Mouse (Mus musculus) spleen, adult 2 months (tissue): ENCODE results near the gene Ldb3. TPM values are rescaled to one million over a fixed set of nuclear protein-coding genes. Genes with fewer than 3 reads are reported as not detected.

Experiments used
- DNase-seq, 2 experiments: peaks; one replicate each; pipeline versions ENCODE4 v3.0.0 to v3.0.0-alpha.2; 2012 to 2021; ENCODE audit warnings: low spot score in 2 of 2, low read depth in 1 of 2
- H3K27ac ChIP-seq: fragments of 200-500 bp; 2 replicates; pipeline ENCODE4 v1.5.1; 2012; ENCODE audit warnings: low read length, inconsistent platforms; ENCODE audit not compliant: insufficient read depth
- H3K27me3 ChIP-seq: fragments of 200-500 bp; 2 replicates; pipeline ENCODE4 v1.6.1; 2012; ENCODE audit warnings: mild to moderate bottlenecking, moderate library complexity, low read length, inconsistent platforms; ENCODE audit not compliant: control insufficient read depth, insufficient read depth
- H3K36me3 ChIP-seq: fragments of 200-500 bp; 2 replicates; pipeline ENCODE4 v1.6.1; 2012; ENCODE audit warnings: mild to moderate bottlenecking, low read length, inconsistent platforms; ENCODE audit not compliant: control insufficient read depth, insufficient read depth
- H3K4me1 ChIP-seq: fragments of 200-500 bp; 2 replicates; pipeline ENCODE4 v1.6.1; 2011; ENCODE audit warnings: inconsistent platforms; ENCODE audit not compliant: control insufficient read depth, insufficient read depth, insufficient read length
- H3K4me3 ChIP-seq: fragments of 200-500 bp; 2 replicates; pipeline ENCODE4 v1.5.1; 2011; ENCODE audit warnings: mild to moderate bottlenecking, inconsistent platforms; ENCODE audit not compliant: insufficient read depth, insufficient read length; ENCODE audit errors: extremely low read depth
- CTCF ChIP-seq: fragments of 200-500 bp; IDR thresholded peaks from 2 replicates; pipeline ENCODE4 v1.5.1; 2011; ENCODE audit warnings: mild to moderate bottlenecking, inconsistent platforms; ENCODE audit not compliant: insufficient read depth, insufficient read length, insufficient replicate concordance; ENCODE audit errors: extremely low read depth
- POLR2A ChIP-seq: fragments of 200-500 bp; IDR thresholded peaks from 2 replicates; pipeline ENCODE4 v1.6.1; 2011; ENCODE audit warnings: low read depth, low read length, inconsistent platforms
- WGBS: fragments of 180-500 bp; shearing (Covaris S2); methylation state at CpG from one replicate; pipeline ENCODE4 v1.1.7; 2018; 5-methylcytosine and 5-hydroxymethylcytosine counted together
- polyA plus RNA-seq: library from polyadenylated mRNA; depleted of rRNA; stranded (reverse); fragments of >200 nt; gene quantifications from 2 replicates; pipeline ENCODE4 v1.2.3, GENCODE M21; 2012

The Ldb3 gene
- polyA plus RNA-seq, 1 experiment = 0.74 TPM

DNA sequence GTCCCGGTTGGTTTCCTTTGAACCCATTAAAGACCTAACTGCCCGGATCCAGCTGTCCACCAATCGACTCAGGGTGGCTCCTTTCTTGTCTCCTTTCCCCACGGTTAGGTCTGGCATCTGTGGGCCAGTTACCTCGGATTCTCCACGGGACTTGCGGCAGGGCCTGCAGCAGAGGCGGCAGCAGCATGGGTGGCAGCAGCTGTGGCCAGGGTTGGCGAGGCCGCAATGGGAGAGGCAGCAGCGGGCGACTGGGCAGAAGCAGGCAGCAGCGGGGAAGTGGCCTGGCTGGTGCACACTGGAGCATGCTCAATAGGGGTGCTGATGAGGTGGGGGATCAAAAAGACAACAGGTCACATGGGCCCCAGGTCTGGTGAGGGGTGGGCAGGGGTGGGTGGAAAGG, 33.3 kb downstream of the Ldb3 start:
- 73% methylated on average over 13 of the region's 13 CpGs for WGBS
- Histone ChIP-seq H3K27me3 (no peaks in the 10 kb centered on the region), H3K27ac (no peak overlapping the region), H3K4me3 (no peak overlapping the region), H3K36me3 (no peaks in the 10 kb centered on the region), H3K4me1 (no peaks in the 10 kb centered on the region)
- no peak for DNase-seq
- TF ChIP-seq CTCF = no peak
- no peak for TF ChIP-seq POLR2A

DNA sequence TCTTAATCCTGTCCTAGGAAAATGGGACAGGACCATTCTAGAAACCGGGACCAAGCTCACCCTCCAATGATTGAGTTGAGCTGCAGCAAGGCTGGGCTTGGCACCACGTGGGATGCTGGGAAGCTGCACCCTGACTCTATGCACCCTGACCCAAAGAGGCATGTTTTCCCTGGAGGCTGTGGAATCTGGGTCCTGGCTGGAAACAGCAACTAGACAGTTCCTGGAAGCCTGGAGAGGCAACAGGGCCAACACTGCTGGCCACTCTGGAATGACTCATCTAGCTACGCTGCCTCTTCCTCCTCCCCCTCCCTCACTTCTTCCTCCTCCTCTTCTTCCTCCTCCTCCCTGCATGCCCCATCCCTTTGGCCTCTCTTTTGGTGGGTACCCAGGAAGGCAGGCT, 34.4 kb downstream of the Ldb3 start:
- Histone ChIP-seq H3K4me1 (no peaks in the 10 kb centered on the region), H3K36me3 (no peaks in the 10 kb centered on the region), H3K4me3 (no peak overlapping the region), H3K27me3 (peaks cover 3% of the 10 kb centered on the region; the same call in 1 of the 2 replicates), H3K27ac (no peak overlapping the region)
- TF ChIP-seq POLR2A (no peak), CTCF (no peak)
- 67% methylated on average over 3 of the region's 3 CpGs for WGBS
- DNase-seq = no peak

DNA sequence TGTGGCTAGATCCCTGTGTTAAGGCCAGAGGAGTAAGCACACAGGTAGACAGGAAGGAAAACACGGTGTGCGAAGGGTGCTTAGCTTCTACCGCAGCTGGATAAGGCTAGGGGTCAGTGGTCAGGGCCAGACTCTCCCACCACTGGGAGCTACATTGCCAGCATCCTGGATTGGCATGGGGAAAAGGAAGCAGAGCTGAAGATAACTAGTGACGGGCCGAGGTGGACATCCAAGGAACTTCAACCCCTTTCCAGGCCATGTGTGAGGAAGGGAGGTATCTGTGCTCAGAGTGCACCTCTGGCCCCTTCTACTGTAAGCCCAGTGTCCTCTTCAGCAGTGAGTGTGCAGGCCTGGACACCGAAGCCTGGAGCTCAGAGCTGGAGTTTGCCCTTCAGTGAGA, 35.0 kb downstream of the Ldb3 start:
- WGBS = 77% methylated on average over 6 of the region's 6 CpGs
- Histone ChIP-seq H3K4me1 (no peaks in the 10 kb centered on the region), H3K27me3 (peaks cover 3% of the 10 kb centered on the region; the same call in 1 of the 2 replicates), H3K27ac (no peak overlapping the region), H3K4me3 (no peak overlapping the region), H3K36me3 (no peaks in the 10 kb centered on the region)
- TF ChIP-seq POLR2A = no peak
- no peak for TF ChIP-seq CTCF
- DNase-seq = no peak

DNA sequence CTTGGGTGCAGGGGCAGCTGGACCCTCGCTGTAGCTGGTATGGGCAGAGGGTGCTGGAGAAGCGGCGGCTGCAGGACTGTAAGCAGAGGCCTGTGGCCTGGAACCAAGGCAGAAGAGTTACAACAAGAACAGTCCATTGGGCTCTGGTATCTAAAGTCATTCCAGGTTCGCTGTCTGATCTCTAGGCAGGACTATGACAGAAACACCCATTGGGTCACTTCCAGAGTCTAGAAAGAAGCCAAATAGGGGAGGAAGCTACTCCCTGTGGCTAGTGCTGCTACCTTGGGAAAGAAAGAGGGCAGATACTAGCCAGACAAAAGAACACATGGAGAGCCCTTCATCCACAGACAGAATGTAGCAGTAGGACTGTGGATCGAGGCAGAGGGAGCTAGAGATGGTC, 36.3 kb downstream of the Ldb3 start:
- peaks cover 5% of the 10 kb centered on the region; the same call in 1 of the 2 replicates for H3K27me3 ChIP-seq
- no peaks in the 10 kb centered on the region for H3K36me3 ChIP-seq
- no peaks in the 10 kb centered on the region for H3K4me1 ChIP-seq
- no peak overlapping the region for H3K4me3 ChIP-seq
- DNase-seq = no peak
- WGBS = 73% methylated on average over 5 of the region's 5 CpGs
- no peak overlapping the region for H3K27ac ChIP-seq
- TF ChIP-seq CTCF = no peak
- TF ChIP-seq POLR2A = no peak

DNA sequence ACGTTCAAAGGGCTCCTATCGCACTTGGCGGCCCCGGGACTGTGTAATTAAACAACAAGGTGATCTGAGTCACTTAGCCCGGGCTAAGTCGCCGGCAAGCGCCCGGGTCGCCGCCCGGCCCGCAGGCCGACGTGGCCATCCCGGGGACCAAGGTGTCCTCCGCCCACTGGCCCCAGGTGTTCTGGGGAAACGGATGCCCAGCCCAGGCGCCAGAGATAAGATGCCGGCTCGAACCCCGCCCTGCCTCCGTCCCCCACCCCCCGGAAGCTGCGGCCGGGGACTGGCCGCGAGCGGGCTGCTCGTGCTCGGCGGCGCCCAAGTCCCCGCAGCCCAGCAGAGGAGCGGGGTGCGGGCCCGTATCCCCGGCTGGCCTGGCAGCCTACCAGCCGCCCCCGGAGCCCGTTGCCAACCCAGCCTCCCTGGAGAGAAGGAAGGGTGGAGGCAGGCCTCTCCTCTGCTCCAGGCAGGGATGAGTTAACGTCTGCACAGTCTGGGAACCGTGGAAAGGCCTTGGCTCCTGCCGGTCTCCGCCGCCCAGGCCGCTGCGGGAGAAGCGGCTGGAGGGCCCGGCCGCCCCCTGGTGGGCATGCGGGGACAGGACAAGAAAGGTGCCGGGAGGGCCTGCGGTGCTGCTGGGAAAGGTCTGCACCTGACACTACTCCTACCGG, 39.3 kb downstream of the Ldb3 start:
- no peak overlapping the region for H3K27ac ChIP-seq

DNA sequence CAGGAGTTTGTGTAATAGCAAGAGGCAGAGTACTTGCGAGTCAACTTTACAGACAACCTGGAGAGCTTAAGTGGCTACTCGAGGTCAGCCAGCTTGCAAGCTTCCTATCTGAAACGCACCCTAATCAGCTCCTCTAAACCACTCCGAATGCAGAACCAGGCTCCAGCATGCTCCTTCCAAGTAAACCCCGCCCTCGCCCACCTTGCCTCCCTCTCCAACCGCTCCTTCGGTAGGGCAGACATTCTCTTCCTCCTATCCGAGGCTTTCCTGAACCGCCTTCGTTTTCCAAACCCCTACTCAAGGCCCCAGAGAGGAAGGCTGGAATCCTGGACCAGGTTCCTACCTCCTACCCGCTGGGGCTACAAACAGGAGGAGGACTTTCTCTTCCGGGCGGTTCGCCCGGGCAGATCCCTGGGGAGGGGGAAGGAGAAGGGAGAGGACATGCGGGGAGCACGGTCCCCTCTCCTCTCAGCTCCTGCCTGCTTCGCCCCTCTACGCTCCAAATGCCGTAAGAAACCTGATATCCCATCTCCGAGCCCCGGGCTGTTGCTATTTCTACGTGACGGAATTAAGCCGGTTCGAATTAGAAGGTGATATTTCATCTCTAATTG, 40.0 kb downstream of the Ldb3 start:
- Histone ChIP-seq H3K4me3 (peak overlapping the region; percentile 57; the same call in 1 of the 2 replicates), H3K4me1 (no peaks in the 10 kb centered on the region), H3K36me3 (no peaks in the 10 kb centered on the region), H3K27me3 (peaks cover 5% of the 10 kb centered on the region; the same call in 1 of the 2 replicates), H3K27ac (no peak overlapping the region; the same call in 1 of the 2 replicates)
- no peak for DNase-seq
- 5% methylated on average over 27 of the region's 27 CpGs for WGBS
- TF ChIP-seq CTCF (no peak), POLR2A (no peak)

More for the DNA sequence above, 39.3 kb downstream of the Ldb3 start:
- peaks cover 5% of the 10 kb centered on the region; the same call in 1 of the 2 replicates for H3K27me3 ChIP-seq
- 2% methylated on average over 55 of the region's 55 CpGs for WGBS
- H3K36me3 ChIP-seq = no peaks in the 10 kb centered on the region
- TF ChIP-seq CTCF (peak; percentile 67; the same call in 1 of the 2 replicates), POLR2A (no peak)
- DNase-seq = peak in 1 of 2 experiments; percentile 42
- no peaks in the 10 kb centered on the region for H3K4me1 ChIP-seq
- peak overlapping the region; percentile 57 for H3K4me3 ChIP-seq

DNA sequence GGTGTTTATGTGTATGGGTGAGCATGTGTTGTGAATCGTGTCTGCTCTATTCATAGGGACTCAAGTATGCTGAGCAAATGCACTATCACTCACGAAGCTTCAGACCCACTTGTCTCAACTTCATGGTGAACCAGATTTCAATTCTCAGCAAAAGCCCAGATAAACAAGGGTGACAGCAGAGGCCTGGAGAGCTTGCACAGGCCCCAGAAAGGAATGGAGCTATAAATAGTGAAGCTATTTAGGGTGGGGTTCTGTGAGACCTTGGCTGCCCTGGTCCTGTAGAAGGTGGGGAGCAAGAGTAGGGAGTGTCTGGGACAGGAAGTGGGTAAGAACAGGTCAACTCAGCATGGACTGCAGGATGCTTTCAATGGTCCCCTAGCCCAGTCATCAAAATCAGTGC, 43.9 kb downstream of the Ldb3 start:
- no peak for DNase-seq
- no peaks in the 10 kb centered on the region for H3K36me3 ChIP-seq
- H3K27ac ChIP-seq = no peak overlapping the region
- no peak for TF ChIP-seq POLR2A
- TF ChIP-seq CTCF = no peak
- H3K4me1 ChIP-seq = no peaks in the 10 kb centered on the region
- no peak overlapping the region for H3K4me3 ChIP-seq
- H3K27me3 ChIP-seq = peaks cover 5% of the 10 kb centered on the region; the same call in 1 of the 2 replicates
- WGBS = 71% methylated on average over 2 of the region's 2 CpGs
